In the genomic region with DNA sequence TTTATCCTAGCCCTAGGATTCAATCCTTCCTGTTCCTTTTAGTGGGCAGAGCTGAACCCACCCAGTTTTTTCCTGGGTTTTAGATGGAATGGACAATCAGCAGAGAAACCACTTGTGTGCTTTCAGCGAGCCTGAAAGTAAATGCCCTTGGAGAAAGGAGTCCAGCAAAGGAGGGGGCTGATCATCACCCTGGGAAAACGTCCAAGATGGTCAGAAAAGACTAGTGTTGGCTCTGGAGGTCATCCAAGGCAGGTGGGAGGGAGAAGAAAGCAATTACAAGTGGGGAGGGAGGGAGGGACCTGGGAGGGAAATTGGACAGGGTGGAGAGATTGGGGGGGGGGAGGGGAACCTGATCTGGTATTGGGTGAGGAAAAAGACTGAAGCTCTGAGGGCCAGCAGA, we compare ENCODE assay signal across 17 mouse cellular contexts. TPM values are rescaled to one million over a fixed set of nuclear protein-coding genes. Genes with fewer than 3 reads are reported as not detected.
DNase-seq lines count a peak whose midpoint lies in the region; ATAC-seq lines count a peak whose summit lies in the region.
"Had no signal": no experiment of that assay in that cellular context is flagged by ENCODE, and none has a peak within 500 bp of the region (broad histone marks: within the 10 kb centered on the region; RNA-seq: fewer than 3 reads in every experiment).

No protein-coding gene starts in this region.

- no peaks in the 10 kb centered on the region for H3K27me3 ChIP-seq in kidney, embryonic 14.5 days (ENCODE audit: control insufficient read depth, insufficient read depth, low read length)
- H3K27me3 ChIP-seq: limb, embryonic 13.5 days had no signal

- no peak overlapping the region for H3K9ac ChIP-seq in kidney, embryonic 14.5 days (ENCODE audit: low read depth, low read length)
- H3K9ac ChIP-seq: limb, embryonic 13.5 days had no signal

- H3K9me3 ChIP-seq in kidney, embryonic 14.5 days (ENCODE audit: control insufficient read depth, low read length), result no peaks in the 10 kb centered on the region
- H3K9me3 ChIP-seq: forebrain, embryonic 10.5 days had no signal

- DNase-seq in heart, adult 18-20 months, result peak; percentile 24 to 35
- no peak for DNase-seq in heart, adult 8-10 months (ENCODE audit: low spot score)
- DNase-seq in kidney, postnatal 10 days, result peak; percentile 50
- DNase-seq in Muller cell, postnatal 12 days (ENCODE audit: inconsistent ontology term), result peak; percentile 61
- DNase-seq in NIH3T3 (ENCODE audit: low read depth), result peak; percentile 32
- no peak for DNase-seq in embryo, embryonic 10 days (ENCODE audit: low spot score)
- DNase-seq in neural tube, embryonic 10.5 days (ENCODE audit: extremely low spot score, low spot score), result no peak
- DNase-seq: cerebellum, adult 9-10 months; layer of hippocampus, postnatal 36 days; lung, postnatal 36 days; right cerebral cortex, postnatal 14 days; thymus, postnatal 14 days had no signal

- H3K36me3 ChIP-seq in kidney, embryonic 14.5 days (ENCODE audit: control insufficient read depth, insufficient read depth, low read length), result no peaks in the 10 kb centered on the region
- H3K36me3 ChIP-seq: forebrain, embryonic 10.5 days; limb, embryonic 13.5 days had no signal

- no peak overlapping the region for H3K27ac ChIP-seq in kidney, embryonic 14.5 days (ENCODE audit: low read depth, low read length)
- H3K27ac ChIP-seq: forebrain, embryonic 10.5 days; limb, embryonic 13.5 days had no signal

- no peak for ATAC-seq in kidney, embryonic 14.5 days (ENCODE audit: low FRiP score, low TSS enrichment)
- ATAC-seq: intestine, embryonic 16.5 days had no signal

- no peak overlapping the region for H3K4me3 ChIP-seq in kidney, embryonic 14.5 days (ENCODE audit: low read length)
- H3K4me3 ChIP-seq: forebrain, embryonic 10.5 days; limb, embryonic 13.5 days had no signal

- no peak overlapping the region for H3K4me2 ChIP-seq in kidney, embryonic 14.5 days (replicated peaks; ENCODE audit: low read depth, low read length)
- H3K4me2 ChIP-seq: limb, embryonic 13.5 days had no signal

- WGBS in kidney, embryonic 14.5 days, result 29% methylated on average over 2 of the region's 2 CpGs

- peaks cover 4% of the 10 kb centered on the region; the same call in 1 of the 2 replicates for H3K4me1 ChIP-seq in kidney, embryonic 14.5 days (ENCODE audit: control insufficient read depth, insufficient read depth, low read length)

RNA-seq across cellular contexts. Expression of a gene that starts 55.6 kb away (rescaled TPM):
- total RNA-seq in heart, adult 18-20 months (2021), result 10 to 100 TPM; 14.1 to 14.9 TPM
- 10 to 100 TPM in 2 of 4 experiments, 1 to 10 TPM in 2; 7.9 to 12.2 (median 9.7) TPM for total RNA-seq in heart, adult 8-10 months (2022)
- 0.83 and 1.6 TPM in 2 replicates for polyA plus RNA-seq in kidney, embryonic 14.5 days (2014; fragmentation: Nextera tagmentation; extraction: Ambion mirVana)
- total RNA-seq: CH12.LX had no signal

Comparison
In these comparisons a context has a peak if more than half of its experiments do, and no peak if none do; other contexts are left out.
1. DNase-seq: peak in heart, adult 18-20 months (2 of 2), kidney, postnatal 10 days (single experiment), Muller cell, postnatal 12 days (single experiment) and NIH3T3 (single experiment); none in heart, adult 8-10 months (single experiment), embryo, embryonic 10 days (single experiment) and neural tube, embryonic 10.5 days (single experiment).